Mouse (Mus musculus): ENCODE data around the gene Ccr1.
A peak's percentile ranks its signal among the peaks of the same experiment; 100 is the strongest.

The Ccr1 gene

GRCm38 (mm10) chr9:123956892-123957291 lies 11.6 kb downstream of the Ccr1 start:
- DNase-seq (ENCODE audit: low spot score in 2 of 2): no peak

DNA sequence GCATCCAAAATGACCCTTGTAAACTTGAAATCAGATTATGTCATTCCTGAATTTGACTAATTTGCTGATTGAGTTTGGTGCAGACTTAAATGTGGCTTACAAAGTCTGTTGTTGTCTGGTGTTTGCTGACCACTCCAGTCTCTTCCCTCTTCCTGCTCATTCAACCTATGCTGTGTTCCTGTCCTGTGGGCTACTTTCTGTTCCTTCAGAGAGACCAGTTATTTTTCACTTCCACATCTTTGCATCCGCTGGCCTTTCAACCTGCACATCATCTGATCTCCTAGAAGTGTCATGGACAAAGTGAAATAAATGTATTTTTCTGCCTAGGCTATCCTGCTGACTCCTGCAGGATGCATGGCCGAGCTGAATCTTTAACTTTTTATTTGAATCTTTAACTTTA lies 14.9 kb downstream of the Ccr1 start:
- no peak for DNase-seq (ENCODE audit: low spot score in 2 of 2)

GRCm38 (mm10) chr9:123951176-123951575 lies 17.3 kb downstream of the Ccr1 start:
- no peak for DNase-seq (ENCODE audit: low spot score in 2 of 2)

DNA sequence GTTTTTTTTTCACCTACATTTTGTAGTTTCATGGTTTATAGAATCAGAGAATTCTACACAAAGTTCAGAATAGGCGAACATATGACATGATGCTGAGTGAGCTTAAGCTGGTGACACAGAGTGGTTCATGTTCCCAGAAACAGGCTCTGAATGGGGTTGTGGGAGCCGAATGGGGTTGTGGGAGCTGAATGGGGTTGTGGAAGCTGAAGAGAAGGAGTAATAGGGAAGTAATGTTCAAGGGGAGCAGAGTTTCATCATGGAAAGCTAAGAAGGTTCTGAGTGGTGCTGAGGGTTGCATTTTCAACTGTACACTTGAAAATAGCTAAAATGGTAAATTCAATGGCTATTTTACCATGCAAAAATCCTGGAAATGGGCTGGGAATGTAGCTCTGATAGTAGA lies 19.1 kb downstream of the Ccr1 start:
- no peak for DNase-seq (ENCODE audit: low spot score in 2 of 2)

- DNase-seq (ENCODE audit: low spot score in 2 of 2): no peak
Observed at GRCm38 (mm10) chr9:123947815-123948214, 20.7 kb downstream of the Ccr1 start.

DNA sequence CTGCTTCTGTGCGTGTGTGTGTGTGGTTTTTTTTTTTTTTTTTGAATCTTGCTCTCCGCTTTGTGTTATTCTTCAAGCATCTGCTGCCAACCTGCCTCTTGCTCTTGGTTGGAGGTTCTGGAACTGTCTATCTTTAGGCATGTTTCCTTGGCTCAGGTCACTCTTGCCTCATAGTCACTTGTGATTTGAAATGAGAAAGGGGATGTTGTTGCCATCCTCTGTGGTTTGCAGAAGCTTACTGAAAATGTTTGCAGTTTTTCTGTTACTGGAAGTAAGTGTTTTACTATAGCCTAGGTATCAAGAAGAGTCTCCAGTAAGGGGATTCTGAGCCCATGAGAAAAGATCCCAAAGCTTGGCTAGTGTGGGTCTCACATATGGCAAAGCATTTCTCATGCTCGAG lies 26.5 kb downstream of the Ccr1 start:
- DNase-seq (ENCODE audit: low spot score in 2 of 2): no peak

- no peak for DNase-seq (ENCODE audit: low spot score in 2 of 2)
Observed at GRCm38 (mm10) chr9:123941316-123941715, 27.2 kb downstream of the Ccr1 start.

DNA sequence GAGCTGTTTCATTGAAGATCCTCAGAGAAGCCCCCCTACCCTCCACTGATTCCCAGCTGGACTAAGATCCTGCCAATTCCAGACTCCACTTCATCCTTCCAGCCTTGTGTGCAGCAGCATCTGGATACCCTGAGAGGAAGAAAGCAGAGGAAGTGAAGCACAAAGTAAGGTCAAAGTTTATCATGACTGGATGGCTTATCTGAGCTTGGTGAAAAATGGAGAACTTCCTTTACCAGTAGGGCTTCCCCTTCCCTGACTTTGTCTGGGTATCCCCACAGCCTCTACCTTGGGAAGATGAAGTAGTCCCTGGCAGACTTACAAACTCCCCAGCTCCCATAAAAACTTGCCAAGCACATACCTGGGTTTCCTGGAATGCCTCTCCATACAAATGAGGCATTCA lies 27.9 kb downstream of the Ccr1 start:
- no peak for DNase-seq (ENCODE audit: low spot score in 2 of 2)

GRCm38 (mm10) chr9:123940168-123940567 lies 28.3 kb downstream of the Ccr1 start:
- no peak for DNase-seq (ENCODE audit: low spot score in 2 of 2)

DNA sequence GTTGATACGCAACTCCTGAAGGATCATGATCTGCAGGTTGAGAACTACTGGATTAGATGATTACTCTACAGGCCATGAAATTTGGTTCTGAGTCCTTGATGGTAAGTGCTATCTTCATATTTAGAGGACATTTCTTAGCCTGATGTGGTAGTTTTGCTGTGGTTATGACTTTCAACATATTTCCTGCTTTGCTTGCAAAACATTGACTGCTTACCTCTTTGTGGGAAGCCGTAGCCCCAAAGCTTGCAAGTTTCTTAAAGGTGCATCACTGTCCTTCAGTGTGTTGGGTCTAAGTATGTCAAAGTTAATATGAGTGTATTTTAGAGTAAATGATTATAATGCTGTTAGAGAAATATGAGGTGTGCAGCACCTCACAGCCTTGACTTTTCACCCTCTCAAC lies 30.5 kb downstream of the Ccr1 start:
- no peak for DNase-seq (ENCODE audit: low spot score in 2 of 2)

GRCm38 (mm10) chr9:123936604-123937280 lies 31.8 kb downstream of the Ccr1 start:
- DNase-seq (ENCODE audit: low spot score in 2 of 2): no peak

DNA sequence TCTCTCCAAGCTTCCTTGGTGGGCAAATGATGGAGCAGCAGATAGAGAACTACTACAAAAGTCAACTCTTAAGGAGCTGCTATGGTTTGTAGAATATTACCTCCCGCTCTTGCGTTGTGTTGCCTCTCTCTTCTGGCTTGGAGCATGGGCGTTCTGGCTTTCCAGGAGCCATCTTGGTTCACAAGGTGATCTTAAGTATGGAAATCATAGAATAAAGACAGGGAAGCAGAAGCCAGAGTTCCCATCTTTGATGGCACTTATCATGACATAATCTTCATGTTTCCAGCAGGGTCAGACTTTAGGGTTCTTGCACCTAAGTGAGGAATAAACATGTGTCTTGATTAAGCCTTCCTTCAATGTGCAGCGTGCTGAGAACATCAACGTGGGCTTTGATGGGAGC lies 32.7 kb downstream of the Ccr1 start:
- DNase-seq (ENCODE audit: low spot score in 2 of 2): no peak

- no peak for DNase-seq (ENCODE audit: low spot score in 2 of 2)
Observed at GRCm38 (mm10) chr9:123935346-123935745, 33.1 kb downstream of the Ccr1 start.

DNA sequence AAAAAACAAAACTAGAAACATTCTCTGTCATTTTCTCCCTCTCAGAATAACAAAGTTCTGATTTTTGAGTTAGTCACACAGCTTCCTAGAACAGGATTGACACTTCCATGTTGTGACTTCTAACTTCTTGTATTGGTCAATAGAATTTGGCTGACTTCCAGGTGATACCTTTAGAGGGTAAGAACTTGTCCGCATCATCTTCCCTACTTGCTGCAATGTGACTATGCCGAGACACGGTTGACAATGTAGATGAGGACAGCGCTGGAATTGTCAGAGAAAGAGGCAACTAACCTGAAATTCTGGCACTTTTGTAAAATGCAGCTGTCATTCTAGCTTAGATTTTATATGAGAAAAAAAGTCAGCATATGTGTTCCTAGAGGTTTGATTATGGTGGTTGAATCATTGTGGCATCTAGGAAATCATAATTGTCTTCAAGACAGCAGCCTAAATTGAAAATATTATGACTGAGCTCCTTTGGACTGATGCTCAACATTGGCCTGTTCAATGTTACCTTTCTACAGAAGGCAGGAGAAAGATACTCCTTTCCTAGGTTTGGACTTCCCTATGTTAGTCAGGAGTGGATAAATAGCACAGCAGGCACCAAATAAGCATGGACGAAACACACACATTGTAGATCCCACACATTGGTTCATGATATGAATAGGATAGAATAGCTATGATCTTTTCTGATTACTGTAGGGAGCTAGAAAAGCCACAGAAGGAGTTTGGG lies 34.6 kb downstream of the Ccr1 start:
- DNase-seq (ENCODE audit: low spot score in 2 of 2): no peak

- no peak for DNase-seq (ENCODE audit: low spot score in 2 of 2)
Observed at GRCm38 (mm10) chr9:123932911-123933675, 35.4 kb downstream of the Ccr1 start.

- peak in 1 of 2 experiments; percentile 26 for DNase-seq (ENCODE audit: low spot score in 2 of 2)
Observed at GRCm38 (mm10) chr9:123931761-123932700, 36.5 kb downstream of the Ccr1 start.

GRCm38 (mm10) chr9:123930926-123931325 lies 37.6 kb downstream of the Ccr1 start:
- DNase-seq (ENCODE audit: low spot score in 2 of 2): no peak

DNA sequence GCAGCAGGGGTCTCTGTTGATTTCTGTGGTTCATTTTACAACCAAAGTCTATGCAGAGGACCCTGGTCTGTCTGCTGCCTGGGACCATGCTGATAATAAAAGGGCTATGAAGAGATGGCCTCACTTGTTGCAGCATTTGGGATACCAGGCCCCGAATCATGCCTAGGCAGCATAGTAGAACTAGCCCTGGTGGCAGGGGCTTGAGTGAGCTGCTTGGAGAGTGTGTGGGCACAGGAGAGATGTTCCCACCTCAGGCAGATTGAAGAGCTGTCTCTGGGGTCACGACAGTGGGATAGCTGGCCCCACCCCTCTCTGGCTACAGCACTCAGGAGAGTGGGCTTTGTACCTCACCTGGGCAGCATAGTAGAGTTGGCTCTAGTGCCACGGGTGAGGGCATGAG lies 38.0 kb downstream of the Ccr1 start:
- peak in 1 of 2 experiments; percentile 67 for DNase-seq (ENCODE audit: low spot score in 2 of 2)

- no peak for DNase-seq (ENCODE audit: low spot score in 2 of 2)
Observed at GRCm38 (mm10) chr9:123929936-123930335, 38.6 kb downstream of the Ccr1 start.

GRCm38 (mm10) chr9:123928759-123929246 lies 39.7 kb downstream of the Ccr1 start:
- peak; percentile 69 to 78 for DNase-seq (ENCODE audit: low spot score in 2 of 2)

- peak; percentile 63 to 79 for DNase-seq (ENCODE audit: low spot score in 2 of 2)
Observed at GRCm38 (mm10) chr9:123928118-123928758, 40.3 kb downstream of the Ccr1 start.
